ENCODE assay signal across 17 mouse cellular contexts in the genomic region with DNA sequence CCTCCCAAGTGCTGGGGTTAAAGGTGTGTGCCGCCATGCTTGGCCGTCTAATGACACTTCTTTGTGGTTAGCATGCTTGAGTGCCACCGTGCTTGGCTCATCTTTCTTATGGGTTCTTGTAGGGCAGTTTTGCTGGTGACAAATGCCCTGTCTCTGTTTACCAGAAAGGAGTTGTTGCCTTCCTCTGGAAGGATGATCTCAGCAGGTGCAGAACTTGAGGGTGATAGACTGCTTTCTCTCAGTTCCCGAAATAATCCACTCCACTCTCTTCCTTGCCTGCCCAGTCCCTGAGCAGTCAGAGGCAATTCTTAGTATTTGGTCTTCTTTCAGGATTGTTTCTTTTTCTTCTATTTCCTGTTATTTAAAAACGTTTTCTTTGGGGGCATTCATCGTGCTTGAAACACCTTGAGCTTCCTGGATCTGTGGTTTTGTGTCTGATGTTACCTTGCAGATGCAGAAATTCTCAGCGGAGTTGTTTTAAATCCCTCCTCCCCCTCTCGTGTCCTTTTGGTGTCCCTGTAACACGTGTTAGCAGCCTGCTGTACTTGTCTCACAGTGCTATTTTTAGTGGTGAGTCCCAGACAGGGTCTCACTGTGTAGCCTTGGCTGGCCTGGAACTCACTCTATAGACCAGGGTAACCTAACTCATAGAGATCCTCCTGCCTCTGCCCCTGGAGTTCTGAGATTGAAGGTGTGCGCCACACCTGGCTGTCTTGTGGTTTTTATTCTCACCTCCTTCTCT. TPM values are rescaled to one million over a fixed set of nuclear protein-coding genes. Genes with fewer than 3 reads are reported as not detected.
DNase-seq lines count a peak whose midpoint lies in the region; ATAC-seq and TF ChIP-seq lines count a peak whose summit lies in the region.
"Had no signal": no experiment of that assay in that cellular context is flagged by ENCODE, and none has a peak within 500 bp of the region (broad histone marks: within the 10 kb centered on the region; RNA-seq: fewer than 3 reads in every experiment).

No protein-coding gene starts in this region.

- TF ChIP-seq CTCF in heart, postnatal 0 days (IDR thresholded peaks at IDR 0.05; ENCODE audit: low read depth): no peak
- TF ChIP-seq CTCF in intestine, postnatal 0 days (IDR thresholded peaks at IDR 0.05; ENCODE audit: low read depth): no peak

- no peak for TF ChIP-seq EP300 in heart, postnatal 0 days (IDR thresholded peaks at IDR 0.05; ENCODE audit: low read depth)

- no peak overlapping the region for H3K4me3 ChIP-seq in kidney, embryonic 15.5 days (replicated peaks)
- no peak overlapping the region for H3K4me3 ChIP-seq in heart, postnatal 0 days (ENCODE audit: low read depth, low read length)
- H3K4me3 ChIP-seq in intestine, postnatal 0 days (ENCODE audit: low read depth, low read length): no peak overlapping the region
- H3K4me3 ChIP-seq in forebrain, embryonic 12.5 days (replicated peaks): no peak overlapping the region
- H3K4me3 ChIP-seq: embryonic facial prominence, embryonic 12.5 days; forebrain, embryonic 10.5 days; hindbrain, embryonic 15.5 days; limb, embryonic 13.5 days had no signal

- 55% methylated on average over 10 of the region's 10 CpGs for WGBS in kidney, embryonic 15.5 days
- 51% methylated on average over 10 of the region's 10 CpGs for WGBS in heart, postnatal 0 days
- WGBS in intestine, postnatal 0 days: 77% methylated on average over 10 of the region's 10 CpGs
- WGBS in forebrain, embryonic 12.5 days: 90% methylated on average over 10 of the region's 10 CpGs

- H3K27ac ChIP-seq in kidney, embryonic 15.5 days: peak overlapping the region; percentile 64; the same call in 1 of the 2 replicates
- peak overlapping the region; percentile 80 for H3K27ac ChIP-seq in heart, postnatal 0 days (ENCODE audit: low read depth)
- no peak overlapping the region for H3K27ac ChIP-seq in intestine, postnatal 0 days (ENCODE audit: low read depth, low read length)
- H3K27ac ChIP-seq in forebrain, embryonic 12.5 days: no peak overlapping the region
- H3K27ac ChIP-seq: embryonic facial prominence, embryonic 12.5 days; forebrain, embryonic 10.5 days; hindbrain, embryonic 15.5 days; limb, embryonic 13.5 days; stomach, postnatal 0 days had no signal

- no peak overlapping the region for H3K4me2 ChIP-seq in kidney, embryonic 15.5 days
- H3K4me2 ChIP-seq in heart, postnatal 0 days (ENCODE audit: low read depth, low read length): no peak overlapping the region
- H3K4me2 ChIP-seq in intestine, postnatal 0 days (replicated peaks; ENCODE audit: low read depth): no peak overlapping the region
- no peak overlapping the region for H3K4me2 ChIP-seq in forebrain, embryonic 12.5 days
- H3K4me2 ChIP-seq: embryonic facial prominence, embryonic 12.5 days; hindbrain, embryonic 15.5 days; limb, embryonic 13.5 days had no signal

- no peak overlapping the region for H3K9ac ChIP-seq in kidney, embryonic 15.5 days
- H3K9ac ChIP-seq in heart, postnatal 0 days (replicated peaks; ENCODE audit: low read depth, low read length): no peak overlapping the region
- H3K9ac ChIP-seq in intestine, postnatal 0 days (ENCODE audit: low read depth, low read length): no peak overlapping the region
- H3K9ac ChIP-seq in forebrain, embryonic 12.5 days: no peak overlapping the region
- H3K9ac ChIP-seq: embryonic facial prominence, embryonic 12.5 days; hindbrain, embryonic 15.5 days; limb, embryonic 13.5 days; liver, postnatal 0 days had no signal

- H3K27me3 ChIP-seq in kidney, embryonic 15.5 days: no peaks in the 10 kb centered on the region
- no peaks in the 10 kb centered on the region for H3K27me3 ChIP-seq in heart, postnatal 0 days (ENCODE audit: control insufficient read depth, insufficient read depth, low read length)
- no peaks in the 10 kb centered on the region for H3K27me3 ChIP-seq in intestine, postnatal 0 days (replicated peaks; ENCODE audit: control insufficient read depth, insufficient read depth, low read length)
- no peaks in the 10 kb centered on the region for H3K27me3 ChIP-seq in forebrain, embryonic 12.5 days
- H3K27me3 ChIP-seq: embryonic facial prominence, embryonic 12.5 days; hindbrain, embryonic 15.5 days; limb, embryonic 13.5 days had no signal

- H3K36me3 ChIP-seq in kidney, embryonic 15.5 days: no peaks in the 10 kb centered on the region
- H3K36me3 ChIP-seq in heart, postnatal 0 days (replicated peaks; ENCODE audit: control insufficient read depth, insufficient read depth, low read length): no peaks in the 10 kb centered on the region
- H3K36me3 ChIP-seq in intestine, postnatal 0 days (ENCODE audit: control insufficient read depth, insufficient read depth): no peaks in the 10 kb centered on the region
- no peaks in the 10 kb centered on the region for H3K36me3 ChIP-seq in forebrain, embryonic 12.5 days (replicated peaks)
- H3K36me3 ChIP-seq: embryonic facial prominence, embryonic 12.5 days; hindbrain, embryonic 15.5 days; limb, embryonic 13.5 days had no signal

- peak; percentile 49; the same call in 1 of the 2 replicates for ATAC-seq in kidney, embryonic 15.5 days (replicated peaks; ENCODE audit: low FRiP score)
- peak; percentile 83; the same call in 1 of the 2 replicates for ATAC-seq in heart, postnatal 0 days (ENCODE audit: insufficient read depth, low read depth)
- no peak for ATAC-seq in intestine, postnatal 0 days
- no peak for ATAC-seq in forebrain, embryonic 12.5 days (ENCODE audit: low FRiP score)
- ATAC-seq: liver, postnatal 0 days had no signal

- no peaks in the 10 kb centered on the region for H3K9me3 ChIP-seq in kidney, embryonic 15.5 days (replicated peaks)
- no peaks in the 10 kb centered on the region for H3K9me3 ChIP-seq in heart, postnatal 0 days (replicated peaks; ENCODE audit: control insufficient read depth, low read length)
- no peaks in the 10 kb centered on the region for H3K9me3 ChIP-seq in intestine, postnatal 0 days (ENCODE audit: control insufficient read depth)
- H3K9me3 ChIP-seq in forebrain, embryonic 12.5 days: no peaks in the 10 kb centered on the region
- H3K9me3 ChIP-seq: embryonic facial prominence, embryonic 12.5 days; forebrain, embryonic 10.5 days; hindbrain, embryonic 15.5 days; limb, embryonic 13.5 days had no signal

- no peak for DNase-seq in kidney, postnatal 25 days
- DNase-seq in CD8-positive naive resting alpha-beta T cell, adult 2 months (ENCODE audit: low read depth in 2 of 2, low spot score in 2 of 2): peak; percentile 53 to 78
- peak; percentile 67 for DNase-seq in heart, postnatal 0 days (ENCODE audit: low spot score)
- peak; percentile 61 for DNase-seq in thymus, postnatal 25 days
- DNase-seq: adrenal gland, postnatal 14 days; cerebellum, postnatal 25 days; gastrocnemius, postnatal 14 days; layer of hippocampus, postnatal 36 days; liver, postnatal 0 days had no signal

- H3K4me1 ChIP-seq in kidney, embryonic 15.5 days: peaks cover 25% of the 10 kb centered on the region
- H3K4me1 ChIP-seq in heart, postnatal 0 days (ENCODE audit: control insufficient read depth, insufficient read depth): peaks cover 19% of the 10 kb centered on the region; the same call in 1 of the 2 replicates
- H3K4me1 ChIP-seq in intestine, postnatal 0 days (replicated peaks; ENCODE audit: control insufficient read depth, insufficient read depth, low read length): peaks cover 5% of the 10 kb centered on the region; the same call in 1 of the 2 replicates
- H3K4me1 ChIP-seq in forebrain, embryonic 12.5 days: peaks cover 9% of the 10 kb centered on the region; the same call in 1 of the 2 replicates
- H3K4me1 ChIP-seq: embryonic facial prominence, embryonic 12.5 days; hindbrain, embryonic 15.5 days had no signal

RNA-seq across cellular contexts. Expression of a gene that starts 29.3 kb away (rescaled TPM):
- polyA plus RNA-seq in kidney, embryonic 15.5 days (2015; fragmentation: Nextera tagmentation; extraction: Ambion mirVana): 5.0 and 6.1 TPM in 2 replicates
- 40.1 and 43.3 TPM in 2 replicates for total RNA-seq in heart, postnatal 0 days (2014; rRNA removed; ENCODE audit: low replicate concordance)
- polyA plus RNA-seq in heart, postnatal 0 days (2015; fragmentation: Nextera tagmentation; extraction: Ambion mirVana): 2.2 TPM in 2 replicates
- 4.0 and 4.4 TPM in 2 replicates for polyA plus RNA-seq in intestine, postnatal 0 days (2015; fragmentation: Nextera tagmentation; extraction: Ambion mirVana)
- 5.1 and 5.2 TPM in 2 replicates for polyA plus RNA-seq in forebrain, embryonic 12.5 days (2016; fragmentation: Nextera tagmentation; extraction: Ambion mirVana)

RNA-seq across cellular contexts. Expression of a gene that starts 35.3 kb away (rescaled TPM):
- 9.1 and 11.5 TPM in 2 replicates for polyA plus RNA-seq in kidney, embryonic 15.5 days (2015; fragmentation: Nextera tagmentation; extraction: Ambion mirVana)
- total RNA-seq in heart, postnatal 0 days (2014; rRNA removed; ENCODE audit: low replicate concordance): 5.3 and 5.5 TPM in 2 replicates
- 4.2 and 4.3 TPM in 2 replicates for polyA plus RNA-seq in heart, postnatal 0 days (2015; fragmentation: Nextera tagmentation; extraction: Ambion mirVana)
- 1.5 and 1.8 TPM in 2 replicates for polyA plus RNA-seq in intestine, postnatal 0 days (2015; fragmentation: Nextera tagmentation; extraction: Ambion mirVana)
- 8.6 and 10.9 TPM in 2 replicates for polyA plus RNA-seq in forebrain, embryonic 12.5 days (2016; fragmentation: Nextera tagmentation; extraction: Ambion mirVana)

Comparison
In these comparisons a context has a peak if more than half of its experiments do, and no peak if none do; other contexts are left out.
1. ATAC-seq: peak in kidney, embryonic 15.5 days (single experiment) and heart, postnatal 0 days (single experiment); none in intestine, postnatal 0 days (single experiment) and forebrain, embryonic 12.5 days (single experiment).
2. H3K27ac ChIP-seq: peak in kidney, embryonic 15.5 days (single experiment) and heart, postnatal 0 days (single experiment); none in intestine, postnatal 0 days (single experiment) and forebrain, embryonic 12.5 days (single experiment).
3. DNase-seq: peak in CD8-positive naive resting alpha-beta T cell, adult 2 months (2 of 2), heart, postnatal 0 days (single experiment) and thymus, postnatal 25 days (single experiment); none in kidney, postnatal 25 days (0 of 2).